Mouse (Mus musculus) kidney, adult 2 months (tissue): ENCODE data around the gene A4galt. TPM values are rescaled to one million over a fixed set of nuclear protein-coding genes. Genes with fewer than 3 reads are reported as not detected.
A peak's percentile ranks its signal among the peaks of the same experiment; 100 is the strongest.

Source experiments
- DNase-seq: peaks from one replicate; pipeline ENCODE4 v3.0.0; 2021
- H3K27ac ChIP-seq: fragments of 200-500 bp; 2 replicates; pipeline ENCODE4 v1.5.1; 2012; ENCODE audit warnings: low read depth, low read length, control low read depth, inconsistent platforms; ENCODE audit not compliant: insufficient read depth
- H3K27me3 ChIP-seq: fragments of 200-500 bp; replicated peaks from 2 replicates; pipeline ENCODE4 v1.6.1; 2012; ENCODE audit warnings: mild to moderate bottlenecking, moderate library complexity, low read length, inconsistent platforms; ENCODE audit not compliant: control insufficient read depth, insufficient read depth
- H3K36me3 ChIP-seq: fragments of 200-500 bp; 2 replicates; pipeline ENCODE4 v1.6.1; 2012; ENCODE audit warnings: mild to moderate bottlenecking, moderate library complexity, low read length, inconsistent platforms; ENCODE audit not compliant: control insufficient read depth, insufficient read depth
- H3K4me1 ChIP-seq: fragments of 200-500 bp; 2 replicates; pipeline ENCODE4 v1.6.1; 2011; ENCODE audit warnings: low read length; ENCODE audit not compliant: control insufficient read depth, insufficient read depth
- H3K4me3 ChIP-seq: fragments of 200-500 bp; 2 replicates; pipeline ENCODE4 v1.5.1; 2011; ENCODE audit warnings: mild to moderate bottlenecking, low read depth, low read length, control low read depth; ENCODE audit not compliant: insufficient read depth
- CTCF ChIP-seq: fragments of 200-500 bp; conservative IDR thresholded peaks from 2 replicates; pipeline ENCODE4 v1.5.1; 2011; ENCODE audit warnings: low read depth, mild to moderate bottlenecking, control low read depth, low read length, moderate library complexity, mixed read lengths; ENCODE audit not compliant: insufficient read depth, insufficient read length
- POLR2A ChIP-seq: fragments of 200-500 bp; IDR thresholded peaks from one replicate; pipeline ENCODE4 v1.6.1; 2011; ENCODE audit warnings: low read depth, low read length, control low read depth
- WGBS: fragments of 180-500 bp; shearing (Covaris S2); methylation state at CpG from one replicate; pipeline ENCODE4 v1.1.7; 2018; 5-methylcytosine and 5-hydroxymethylcytosine counted together
- polyA plus RNA-seq: library from polyadenylated mRNA; depleted of rRNA; stranded (reverse); fragments of >200 nt; gene quantifications from 2 replicates; pipeline ENCODE4 v1.2.3, GENCODE M21; 2012

The A4galt gene
- polyA plus RNA-seq, 1 experiment = 53.5 TPM

- Histone ChIP-seq H3K4me1 (no peaks in the 10 kb centered on the region; the same call in 1 of the 2 replicates), H3K27me3 (no peaks in the 10 kb centered on the region), H3K36me3 (no peaks in the 10 kb centered on the region), H3K4me3 (no peak overlapping the region), H3K27ac (peak overlapping the region; percentile 39; the same call in 1 of the 2 replicates)
- DNase-seq = peak; percentile 93
- TF ChIP-seq POLR2A = no peak
- TF ChIP-seq CTCF = no peak
- WGBS = 55% methylated on average over 3 of the region's 3 CpGs
Measured at GRCm38 (mm10) chr15:83241497-83241896, 10.1 kb downstream of the A4galt start.

DNA sequence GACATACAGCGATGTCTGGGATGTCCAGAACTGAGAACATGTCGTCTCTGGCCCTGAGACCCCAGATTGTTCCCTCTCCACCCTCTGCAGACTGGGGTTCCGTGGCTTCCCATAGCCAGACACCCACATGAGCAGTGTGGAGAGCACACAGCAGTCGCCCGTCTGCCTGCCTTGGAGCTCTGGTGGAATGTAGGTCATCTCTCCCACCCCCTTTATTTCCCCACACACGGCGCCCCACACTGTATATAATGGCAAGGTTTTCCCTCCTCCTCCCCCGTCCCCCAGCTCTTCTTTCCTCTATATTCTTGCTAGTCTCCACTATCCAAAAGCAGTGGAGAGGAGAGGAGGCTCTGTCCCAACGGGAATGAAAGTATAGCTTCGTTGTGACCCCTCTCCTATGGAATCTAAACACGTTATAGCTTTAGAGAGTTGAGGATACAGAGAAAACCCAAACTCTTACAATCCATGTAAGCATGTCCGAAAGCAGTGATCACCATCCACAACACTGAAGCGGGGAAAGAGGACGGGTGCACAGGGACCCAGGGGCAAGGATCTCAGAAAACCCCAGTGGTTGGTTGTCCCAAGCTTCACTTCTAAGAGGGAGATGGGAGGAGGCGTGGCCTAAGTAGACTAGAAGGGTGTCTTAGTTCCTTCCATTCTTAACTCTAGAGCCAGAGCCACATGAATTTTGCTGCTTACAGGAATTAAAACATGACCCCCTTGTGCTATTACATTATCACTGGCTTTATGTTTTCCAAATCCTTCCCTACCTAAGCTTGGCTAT is 13.9 kb downstream of the A4galt start:
- TF ChIP-seq CTCF (no peak), POLR2A (no peak)
- Histone ChIP-seq H3K4me1 (no peaks in the 10 kb centered on the region; the same call in 1 of the 2 replicates), H3K27ac (no peak overlapping the region), H3K27me3 (no peaks in the 10 kb centered on the region), H3K4me3 (no peak overlapping the region), H3K36me3 (no peaks in the 10 kb centered on the region)
- DNase-seq = no peak
- WGBS = 84% methylated on average over 15 of the region's 15 CpGs

GRCm38 (mm10) chr15:83236824-83237223 is 14.8 kb downstream of the A4galt start:
- Histone ChIP-seq H3K27ac (no peak overlapping the region), H3K36me3 (no peaks in the 10 kb centered on the region), H3K4me3 (no peak overlapping the region), H3K4me1 (no peaks in the 10 kb centered on the region; the same call in 1 of the 2 replicates), H3K27me3 (no peaks in the 10 kb centered on the region)
- no peak for TF ChIP-seq CTCF
- TF ChIP-seq POLR2A = no peak
- no peak for DNase-seq
- WGBS = no CpG with 5 or more reads among the region's 1 CpGs

DNA sequence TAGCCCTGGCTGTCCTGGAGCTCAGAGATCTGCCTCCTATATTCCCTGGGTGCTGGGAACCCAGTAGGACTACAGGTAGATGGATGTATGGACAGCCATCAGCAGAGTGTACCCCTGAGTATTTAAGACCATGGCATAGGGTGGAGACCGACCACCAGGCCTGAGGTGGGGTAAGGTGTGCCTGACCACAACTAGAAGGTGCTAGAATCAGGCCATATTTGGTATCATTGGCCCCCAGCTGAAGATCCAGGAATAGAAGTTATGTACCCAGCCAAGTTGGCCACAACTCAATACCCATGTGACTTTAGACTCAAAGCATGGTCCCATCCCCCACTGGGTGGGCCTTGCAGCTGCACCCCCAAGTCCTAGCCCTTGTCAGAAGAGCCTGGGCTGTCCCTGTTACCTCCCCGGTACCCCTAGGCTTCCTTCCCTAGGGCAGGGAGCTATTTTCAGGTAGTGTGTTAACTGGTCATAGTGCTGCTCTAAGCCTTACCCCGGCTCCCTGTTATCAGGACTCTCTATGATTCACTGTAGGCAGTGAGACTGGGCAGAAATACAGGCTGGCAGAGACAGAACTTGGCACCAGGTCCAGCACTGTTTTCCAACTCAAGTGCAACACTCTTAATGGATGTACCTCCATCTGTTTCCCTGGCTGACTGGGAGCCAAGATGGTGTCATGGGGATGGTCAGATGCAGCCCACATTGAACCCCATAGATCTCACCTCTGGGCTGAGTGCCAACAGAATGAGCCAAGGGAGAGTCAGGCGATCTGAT is 18.2 kb downstream of the A4galt start:
- peak; percentile 42 for DNase-seq

DNA sequence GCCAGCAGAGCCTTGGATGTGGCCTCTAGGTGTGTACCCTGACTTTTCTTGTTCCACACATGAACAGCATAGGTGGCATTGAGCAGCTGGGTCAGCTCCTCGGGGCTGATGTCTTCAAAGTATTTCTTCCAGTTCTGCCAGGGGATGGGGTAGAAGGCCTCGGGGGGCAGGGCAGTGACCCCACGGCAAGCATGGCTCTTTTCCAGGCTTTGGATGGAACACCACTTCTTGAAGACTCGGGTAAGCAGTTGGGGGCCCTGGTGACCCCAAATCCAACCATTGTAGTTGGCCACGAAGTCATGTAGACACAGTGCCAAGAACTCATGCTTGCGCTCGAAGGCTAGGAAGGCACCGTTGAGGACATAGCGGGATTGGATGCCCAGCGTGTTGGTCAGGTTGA is 24.0 kb downstream of the A4galt start:
- no peak for DNase-seq
- no peaks in the 10 kb centered on the region for H3K27me3 ChIP-seq
- 92% methylated on average over 10 of the region's 10 CpGs for WGBS
- H3K36me3 ChIP-seq = no peaks in the 10 kb centered on the region
- no peak for TF ChIP-seq POLR2A
- TF ChIP-seq CTCF = no peak
- H3K4me3 ChIP-seq = no peak overlapping the region
- H3K27ac ChIP-seq = no peak overlapping the region
- H3K4me1 ChIP-seq = peaks cover 20% of the 10 kb centered on the region

More for the DNA sequence above, 18.2 kb downstream of the A4galt start:
- no peak for TF ChIP-seq POLR2A
- TF ChIP-seq CTCF = no peak
- Histone ChIP-seq H3K36me3 (no peaks in the 10 kb centered on the region), H3K4me1 (peaks cover 2% of the 10 kb centered on the region; the same call in 1 of the 2 replicates), H3K4me3 (no peak overlapping the region), H3K27ac (no peak overlapping the region), H3K27me3 (no peaks in the 10 kb centered on the region)
- 73% methylated on average over 4 of the region's 4 CpGs for WGBS

DNA sequence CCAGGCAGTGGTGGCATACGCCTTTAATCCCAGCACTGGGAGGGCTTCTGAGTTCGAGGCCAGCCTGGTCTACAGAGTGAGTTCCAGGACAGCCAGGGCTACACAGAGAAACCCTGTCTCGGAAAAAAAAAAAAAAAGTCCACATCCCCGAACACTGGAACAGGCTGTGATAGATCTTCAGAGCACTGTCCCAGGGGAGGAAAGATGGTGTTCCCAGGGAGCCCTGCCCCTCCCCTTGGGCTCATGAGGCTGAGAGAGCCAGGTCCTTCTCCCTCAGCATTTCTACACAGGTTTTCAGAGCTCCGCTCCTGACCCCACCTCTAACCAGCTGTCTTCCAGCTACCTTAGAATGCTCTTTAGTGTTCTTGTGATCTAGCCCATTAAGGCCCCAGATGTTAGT is 24.7 kb downstream of the A4galt start:
- WGBS = 77% methylated on average over 5 of the region's 5 CpGs
- Histone ChIP-seq H3K27me3 (no peaks in the 10 kb centered on the region), H3K4me3 (no peak overlapping the region), H3K36me3 (no peaks in the 10 kb centered on the region), H3K27ac (no peak overlapping the region), H3K4me1 (peaks cover 22% of the 10 kb centered on the region)
- no peak for DNase-seq
- TF ChIP-seq POLR2A (no peak), CTCF (no peak)

GRCm38 (mm10) chr15:83226066-83226834 is 25.3 kb downstream of the A4galt start:
- Histone ChIP-seq H3K36me3 (no peaks in the 10 kb centered on the region), H3K4me3 (no peak overlapping the region), H3K27me3 (no peaks in the 10 kb centered on the region), H3K4me1 (peaks cover 22% of the 10 kb centered on the region), H3K27ac (no peak overlapping the region)
- TF ChIP-seq CTCF (no peak), POLR2A (no peak)
- peak; percentile 39 for DNase-seq
- 77% methylated on average over 9 of the region's 9 CpGs for WGBS
